Mouse (Mus musculus): ENCODE measurements around the gene En1. TPM values are rescaled to one million over a fixed set of nuclear protein-coding genes. Genes with fewer than 3 reads are reported as not detected.

En1 gene
- polyA plus RNA-seq, 1 experiment from 2014 or later: 1.8 TPM

- Histone ChIP-seq H3K9me3 (no peaks in the 10 kb centered on the region), H3K4me3 (replicated peaks) (no peak overlapping the region), H3K4me1 (replicated peaks) (peaks cover 11% of the 10 kb centered on the region), H3K27ac (no peak overlapping the region), H3K4me2 (no peak overlapping the region), H3K9ac (replicated peaks) (no peak overlapping the region), H3K36me3 (no peaks in the 10 kb centered on the region), H3K27me3 (peaks cover 98% of the 10 kb centered on the region)
- no peak for ATAC-seq (ENCODE audit: insufficient number of reproducible peaks, insufficient read depth, low FRiP score, low TSS enrichment, low read depth)
- under 1% methylated on average over 6 of the region's 6 CpGs for WGBS
Measured at GRCm38 (mm10) chr1:120609611-120610010, 7.4 kb downstream of the En1 start.

- H3K4me2 ChIP-seq: peak overlapping the region; percentile 24
- 2% methylated on average over 32 of the region's 32 CpGs for WGBS
- H3K27ac ChIP-seq: no peak overlapping the region
- H3K27me3 ChIP-seq: peaks cover 100% of the 10 kb centered on the region
- no peak for ATAC-seq (ENCODE audit: insufficient number of reproducible peaks, insufficient read depth, low FRiP score, low TSS enrichment, low read depth)
- H3K36me3 ChIP-seq: no peaks in the 10 kb centered on the region
- H3K4me1 ChIP-seq (replicated peaks): peaks cover 8% of the 10 kb centered on the region
- no peak overlapping the region for H3K9ac ChIP-seq (replicated peaks)
- 0 out of 2 replicates have a peak overlapping the region, but pooled peaks have one; percentile 4 for H3K4me3 ChIP-seq (replicated peaks)
- H3K9me3 ChIP-seq: no peaks in the 10 kb centered on the region
Measured at GRCm38 (mm10) chr1:120613461-120614306, 11.5 kb downstream of the En1 start.

- Histone ChIP-seq H3K9me3 (no peaks in the 10 kb centered on the region), H3K4me3 (replicated peaks) (0 out of 2 replicates have a peak overlapping the region, but pooled peaks have one; percentile 4)
- no peak for ATAC-seq (ENCODE audit: insufficient number of reproducible peaks, insufficient read depth, low FRiP score, low TSS enrichment, low read depth)
Measured at GRCm38 (mm10) chr1:120614307-120615100, 12.3 kb downstream of the En1 start.

GRCm38 (mm10) chr1:120615521-120615920 lies 13.3 kb downstream of the En1 start:
- Histone ChIP-seq H3K4me3 (replicated peaks) (no peak overlapping the region), H3K27ac (no peak overlapping the region), H3K36me3 (no peaks in the 10 kb centered on the region), H3K9ac (replicated peaks) (no peak overlapping the region), H3K27me3 (peaks cover 99% of the 10 kb centered on the region), H3K4me1 (replicated peaks) (peaks cover 8% of the 10 kb centered on the region), H3K9me3 (no peaks in the 10 kb centered on the region), H3K4me2 (no peak overlapping the region)
- 5% methylated on average over 4 of the region's 4 CpGs for WGBS
- ATAC-seq (ENCODE audit: insufficient number of reproducible peaks, insufficient read depth, low FRiP score, low TSS enrichment, low read depth): no peak

More at GRCm38 (mm10) chr1:120614307-120615100, 12.3 kb downstream of the En1 start:
- H3K36me3 ChIP-seq: no peaks in the 10 kb centered on the region
- H3K4me2 ChIP-seq: peak overlapping the region; percentile 24; the same call in 1 of the 2 replicates
- WGBS: under 1% methylated on average over 30 of the region's 30 CpGs
- no peak overlapping the region for H3K27ac ChIP-seq
- peaks cover 8% of the 10 kb centered on the region for H3K4me1 ChIP-seq (replicated peaks)
- peaks cover 99% of the 10 kb centered on the region for H3K27me3 ChIP-seq
- no peak overlapping the region for H3K9ac ChIP-seq (replicated peaks)

- Histone ChIP-seq H3K4me3 (replicated peaks) (no peak overlapping the region), H3K4me1 (replicated peaks) (peaks cover 8% of the 10 kb centered on the region), H3K4me2 (no peak overlapping the region), H3K27ac (no peak overlapping the region), H3K27me3 (peaks cover 97% of the 10 kb centered on the region), H3K36me3 (no peaks in the 10 kb centered on the region), H3K9me3 (no peaks in the 10 kb centered on the region), H3K9ac (replicated peaks) (no peak overlapping the region)
- ATAC-seq (ENCODE audit: insufficient number of reproducible peaks, insufficient read depth, low FRiP score, low TSS enrichment, low read depth): no peak
- 2% methylated on average over 9 of the region's 9 CpGs for WGBS
Measured at GRCm38 (mm10) chr1:120615927-120616326, 13.7 kb downstream of the En1 start.

GRCm38 (mm10) chr1:120621383-120621782 lies 19.2 kb downstream of the En1 start:
- Histone ChIP-seq H3K4me1 (replicated peaks) (0 out of 2 replicates have a peak, but pooled peaks cover 3% of the 10 kb centered on the region), H3K27ac (no peak overlapping the region), H3K4me3 (replicated peaks) (no peak overlapping the region), H3K9ac (replicated peaks) (no peak overlapping the region), H3K27me3 (peaks cover 83% of the 10 kb centered on the region), H3K36me3 (no peaks in the 10 kb centered on the region), H3K4me2 (no peak overlapping the region), H3K9me3 (no peaks in the 10 kb centered on the region)
- 19% methylated on average over 5 of the region's 5 CpGs for WGBS
- ATAC-seq (ENCODE audit: insufficient number of reproducible peaks, insufficient read depth, low FRiP score, low TSS enrichment, low read depth): no peak

- no peaks in the 10 kb centered on the region for H3K36me3 ChIP-seq
- no peaks in the 10 kb centered on the region for H3K9me3 ChIP-seq
- H3K27me3 ChIP-seq: peaks cover 52% of the 10 kb centered on the region
- no peak overlapping the region for H3K9ac ChIP-seq (replicated peaks)
- 37% methylated on average over 11 of the region's 11 CpGs for WGBS
- no peak overlapping the region for H3K4me2 ChIP-seq
- H3K4me3 ChIP-seq (replicated peaks): no peak overlapping the region
- H3K4me1 ChIP-seq (replicated peaks): peaks cover 7% of the 10 kb centered on the region; the same call in 1 of the 2 replicates
- ATAC-seq (ENCODE audit: insufficient number of reproducible peaks, insufficient read depth, low FRiP score, low TSS enrichment, low read depth): 0 out of 2 replicates have a peak, but pooled peaks have one; percentile 27
- no peak overlapping the region for H3K27ac ChIP-seq
Measured at GRCm38 (mm10) chr1:120626930-120627621, 24.9 kb downstream of the En1 start.

GRCm38 (mm10) chr1:120627622-120628001 lies 25.4 kb downstream of the En1 start:
- ATAC-seq (ENCODE audit: insufficient number of reproducible peaks, insufficient read depth, low FRiP score, low TSS enrichment, low read depth): 0 out of 2 replicates have a peak, but pooled peaks have one; percentile 61
- peaks cover 52% of the 10 kb centered on the region for H3K27me3 ChIP-seq
- no peak overlapping the region for H3K4me2 ChIP-seq
- H3K4me1 ChIP-seq (replicated peaks): peaks cover 7% of the 10 kb centered on the region; the same call in 1 of the 2 replicates
- no peaks in the 10 kb centered on the region for H3K9me3 ChIP-seq
- H3K9ac ChIP-seq (replicated peaks): no peak overlapping the region
- no peak overlapping the region for H3K4me3 ChIP-seq (replicated peaks)
- no peaks in the 10 kb centered on the region for H3K36me3 ChIP-seq
- WGBS: 69% methylated on average over 4 of the region's 4 CpGs
- H3K27ac ChIP-seq: no peak overlapping the region

GRCm38 (mm10) chr1:120628821-120629220 lies 26.6 kb downstream of the En1 start:
- WGBS: 58% methylated on average over 9 of the region's 9 CpGs
- no peaks in the 10 kb centered on the region for H3K36me3 ChIP-seq
- no peak overlapping the region for H3K4me3 ChIP-seq (replicated peaks)
- peaks cover 7% of the 10 kb centered on the region; the same call in 1 of the 2 replicates for H3K4me1 ChIP-seq (replicated peaks)
- H3K9ac ChIP-seq (replicated peaks): no peak overlapping the region
- no peak for ATAC-seq (ENCODE audit: insufficient number of reproducible peaks, insufficient read depth, low FRiP score, low TSS enrichment, low read depth)
- no peak overlapping the region for H3K4me2 ChIP-seq
- no peaks in the 10 kb centered on the region for H3K9me3 ChIP-seq
- peaks cover 48% of the 10 kb centered on the region for H3K27me3 ChIP-seq
- no peak overlapping the region for H3K27ac ChIP-seq

GRCm38 (mm10) chr1:120643380-120643779 lies 41.2 kb downstream of the En1 start:
- no peak overlapping the region for H3K27ac ChIP-seq
- 17% methylated on average over 10 of the region's 10 CpGs for WGBS
- 0 out of 2 replicates have a peak overlapping the region, but pooled peaks have one; percentile 3 for H3K4me3 ChIP-seq (replicated peaks)
- no peaks in the 10 kb centered on the region for H3K36me3 ChIP-seq
- no peak overlapping the region for H3K9ac ChIP-seq (replicated peaks)
- no peak for ATAC-seq (ENCODE audit: insufficient number of reproducible peaks, insufficient read depth, low FRiP score, low TSS enrichment, low read depth)
- H3K27me3 ChIP-seq: peaks cover 24% of the 10 kb centered on the region
- peak overlapping the region; percentile 42 for H3K4me2 ChIP-seq
- H3K4me1 ChIP-seq (replicated peaks): peaks cover 13% of the 10 kb centered on the region
- H3K9me3 ChIP-seq: no peaks in the 10 kb centered on the region
